Mouse (Mus musculus) midbrain, embryonic 15.5 days (tissue): ENCODE data around the gene Cabp1. TPM values are rescaled to one million over a fixed set of nuclear protein-coding genes. Genes with fewer than 3 reads are reported as not detected.

Experiments used
- ATAC-seq: fragments of 200-750 bp; cut with Nextera tagmentation; replicated peaks from 2 replicates; pipeline ENCODE4 v1.8.0; 2017; ENCODE audit warnings: moderate TSS enrichment
- H3K27ac ChIP-seq: fragments of 300-500 bp; sonication (generic); 2 replicates; pipeline ENCODE4 v1.5.1; 2015; ENCODE audit warnings: mild to moderate bottlenecking, inconsistent platforms
- H3K27me3 ChIP-seq: fragments of 300-500 bp; sonication (generic); replicated peaks from 2 replicates; pipeline ENCODE4 v1.6.1; 2015; ENCODE audit warnings: inconsistent platforms
- H3K36me3 ChIP-seq: fragments of 300-500 bp; sonication (generic); replicated peaks from 2 replicates; pipeline ENCODE4 v1.6.1; 2015; ENCODE audit warnings: inconsistent platforms
- H3K4me1 ChIP-seq: fragments of 300-500 bp; sonication (generic); 2 replicates; pipeline ENCODE4 v1.6.1; 2015; ENCODE audit warnings: inconsistent platforms
- H3K4me2 ChIP-seq: fragments of 300-500 bp; sonication (generic); 2 replicates; pipeline ENCODE4 v1.6.1; 2015; ENCODE audit warnings: inconsistent platforms, mild to moderate bottlenecking, moderate library complexity
- H3K4me3 ChIP-seq: fragments of 300-500 bp; sonication (generic); 2 replicates; pipeline ENCODE4 v1.5.1; 2015; ENCODE audit warnings: mild to moderate bottlenecking, inconsistent platforms
- H3K9ac ChIP-seq: fragments of 300-500 bp; sonication (generic); 2 replicates; pipeline ENCODE4 v1.6.1; 2015; ENCODE audit warnings: mild to moderate bottlenecking, inconsistent platforms
- H3K9me3 ChIP-seq: fragments of 300-500 bp; sonication (generic); 2 replicates; pipeline ENCODE4 v1.6.1; 2016; ENCODE audit warnings: inconsistent platforms
- WGBS: fragments of 180-500 bp; shearing (Covaris S2); methylation state at CpG from one replicate; pipeline ENCODE4 v1.1.7; 2015; ENCODE audit warnings: mixed read lengths; 5-methylcytosine and 5-hydroxymethylcytosine counted together
- polyA plus RNA-seq: library from polyadenylated mRNA; unstranded; fragments of >200 nt; fragmentation: Nextera tagmentation; extraction: Ambion mirVana; gene quantifications from 2 replicates; pipeline ENCODE4 v1.2.1, GENCODE M21; 2015

Gene Cabp1
- polyA plus RNA-seq, 1 experiment from 2014 or later, result 5.2 TPM

- H3K27me3 ChIP-seq, result no peaks in the 10 kb centered on the region
- H3K27ac ChIP-seq, result no peak overlapping the region
- no peak overlapping the region for H3K4me2 ChIP-seq
- ATAC-seq, result no peak
- H3K9ac ChIP-seq, result no peak overlapping the region
- peaks cover 23% of the 10 kb centered on the region; the same call in 1 of the 2 replicates for H3K36me3 ChIP-seq
- no peak overlapping the region for H3K4me3 ChIP-seq
- WGBS, result 70% methylated on average over 10 of the region's 10 CpGs
- H3K9me3 ChIP-seq, result no peaks in the 10 kb centered on the region
- H3K4me1 ChIP-seq, result no peaks in the 10 kb centered on the region
These were observed 50.6 kb downstream of the Cabp1 start for GRCm38 (mm10) chr5:115143552-115143951.

- H3K4me1 ChIP-seq, result no peaks in the 10 kb centered on the region
- no peaks in the 10 kb centered on the region for H3K27me3 ChIP-seq
- no peak for ATAC-seq
- H3K36me3 ChIP-seq, result peaks cover 14% of the 10 kb centered on the region; the same call in 1 of the 2 replicates
- no peak overlapping the region for H3K27ac ChIP-seq
- no peaks in the 10 kb centered on the region for H3K9me3 ChIP-seq
- WGBS, result 89% methylated on average over 9 of the region's 9 CpGs
- H3K4me2 ChIP-seq, result no peak overlapping the region
- no peak overlapping the region for H3K9ac ChIP-seq
- H3K4me3 ChIP-seq, result no peak overlapping the region
These were observed 51.9 kb downstream of the Cabp1 start for GRCm38 (mm10) chr5:115142166-115142697.

DNA sequence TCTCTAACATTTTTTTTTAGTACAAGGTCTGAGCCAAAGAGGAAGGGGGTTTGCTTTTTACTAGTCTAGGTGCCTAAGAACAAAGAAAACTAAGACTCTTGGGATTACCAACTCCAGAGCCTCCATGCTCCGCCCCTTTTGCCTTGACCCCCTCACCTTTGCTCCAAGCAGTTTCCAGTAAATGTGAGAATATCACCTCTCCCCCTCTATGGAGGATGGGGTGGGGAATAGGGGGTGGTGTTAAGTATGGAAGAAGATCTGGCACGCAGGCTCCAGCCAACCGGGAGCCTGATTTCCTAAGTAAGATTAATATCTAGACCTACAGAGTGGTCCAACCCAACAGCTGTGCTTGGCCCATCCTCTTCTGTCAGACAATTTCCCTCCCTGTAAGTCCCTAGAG lies 53.5 kb downstream of the Cabp1 start:
- Histone ChIP-seq H3K4me2 (no peak overlapping the region), H3K9me3 (no peaks in the 10 kb centered on the region), H3K27ac (no peak overlapping the region), H3K4me3 (no peak overlapping the region), H3K36me3 (0 out of 2 replicates have a peak, but pooled peaks cover 2% of the 10 kb centered on the region), H3K9ac (no peak overlapping the region), H3K27me3 (no peaks in the 10 kb centered on the region), H3K4me1 (no peaks in the 10 kb centered on the region)
- 81% methylated on average over 3 of the region's 3 CpGs for WGBS
- no peak for ATAC-seq

GRCm38 (mm10) chr5:115139124-115139523 lies 55.1 kb downstream of the Cabp1 start:
- Histone ChIP-seq H3K4me3 (no peak overlapping the region), H3K9ac (no peak overlapping the region), H3K27me3 (no peaks in the 10 kb centered on the region), H3K9me3 (no peaks in the 10 kb centered on the region), H3K4me1 (peaks cover 1% of the 10 kb centered on the region), H3K36me3 (no peaks in the 10 kb centered on the region), H3K27ac (no peak overlapping the region), H3K4me2 (no peak overlapping the region)
- no peak for ATAC-seq
- WGBS, result 84% methylated on average over 4 of the region's 4 CpGs

GRCm38 (mm10) chr5:115134234-115135165 lies 59.7 kb downstream of the Cabp1 start, which contains the start of gene Unc119b:
TSS of gene Unc119b (minus strand) at chr5:115134975.
- H3K36me3 ChIP-seq, result no peaks in the 10 kb centered on the region; the same call in 1 of the 2 replicates
- H3K4me3 ChIP-seq, result peak within 1 kb of the TSS; percentile 93
- under 1% methylated on average over 70 of the region's 81 CpGs for WGBS
- peaks cover 21% of the 10 kb centered on the region for H3K4me1 ChIP-seq
- peak within 1 kb of the TSS; percentile 92 for H3K4me2 ChIP-seq
- no peaks in the 10 kb centered on the region for H3K9me3 ChIP-seq
- peak within 1 kb of the TSS; percentile 90 for H3K9ac ChIP-seq
- H3K27me3 ChIP-seq, result no peaks in the 10 kb centered on the region
- peak within 1 kb of the TSS; percentile 68 for H3K27ac ChIP-seq
- ATAC-seq, result peak; percentile 94

DNA sequence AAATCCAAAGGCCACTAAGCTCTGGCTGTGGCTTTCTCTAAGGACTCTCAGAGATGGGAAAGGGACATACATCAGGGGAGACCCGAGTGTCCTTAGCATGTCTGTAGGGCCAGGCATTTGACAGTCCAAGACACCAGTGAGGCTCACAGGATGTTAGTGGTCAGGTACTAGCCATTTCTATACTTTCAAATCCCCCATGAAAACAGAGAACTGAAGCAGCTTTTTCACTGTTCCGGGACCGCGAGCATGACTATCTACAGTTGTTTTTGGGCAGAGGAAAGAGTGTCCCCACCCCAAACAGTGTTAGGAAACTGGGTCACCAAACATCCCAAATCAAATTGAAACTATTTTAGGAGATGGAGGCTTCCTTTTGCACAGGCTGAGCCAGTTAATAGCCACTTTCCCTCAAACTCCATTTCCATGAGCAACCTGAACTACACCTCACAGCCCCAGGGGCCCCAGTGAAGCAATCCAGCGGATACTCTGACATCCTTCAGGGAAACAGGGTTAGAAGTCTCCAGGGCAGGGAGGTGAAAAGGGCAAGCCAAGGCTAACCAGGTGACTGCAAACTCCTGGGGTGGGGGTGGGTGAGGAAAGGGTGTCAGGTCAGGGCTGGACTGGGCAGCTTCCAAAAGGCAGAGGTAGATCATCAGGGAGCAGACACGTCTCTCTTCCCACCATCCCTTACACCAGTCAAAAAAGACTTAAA lies 60.7 kb downstream of the Cabp1 start:
- Histone ChIP-seq H3K9me3 (no peaks in the 10 kb centered on the region), H3K4me1 (peaks cover 21% of the 10 kb centered on the region), H3K36me3 (no peaks in the 10 kb centered on the region; the same call in 1 of the 2 replicates), H3K27me3 (no peaks in the 10 kb centered on the region), H3K9ac (peak overlapping the region; percentile 25; the same call in 1 of the 2 replicates), H3K4me2 (peak overlapping the region; percentile 92), H3K27ac (no peak overlapping the region), H3K4me3 (peak overlapping the region; percentile 93)
- 62% methylated on average over 6 of the region's 6 CpGs for WGBS
- ATAC-seq, result no peak

DNA sequence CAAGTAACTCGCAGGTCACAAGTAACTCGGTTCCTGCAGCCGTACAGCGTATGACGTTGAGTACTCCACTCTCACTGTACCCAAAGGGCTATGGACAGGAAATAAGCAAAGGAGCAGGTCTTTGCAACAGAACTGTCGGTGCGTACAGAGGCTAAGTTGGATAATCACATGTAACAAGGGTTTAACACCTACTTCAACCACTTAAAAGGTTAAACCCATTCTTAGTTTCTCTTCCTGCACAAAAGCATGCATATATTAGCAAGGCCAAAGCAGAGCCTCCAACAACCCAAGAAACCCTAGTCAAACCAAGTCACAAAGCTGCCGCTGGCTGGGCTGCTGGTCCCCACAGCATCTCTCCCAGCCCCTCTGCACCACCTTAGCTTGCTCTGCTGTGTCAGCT lies 61.7 kb downstream of the Cabp1 start:
- WGBS, result 87% methylated on average over 8 of the region's 8 CpGs
- peaks cover 21% of the 10 kb centered on the region for H3K4me1 ChIP-seq
- H3K36me3 ChIP-seq, result no peaks in the 10 kb centered on the region; the same call in 1 of the 2 replicates
- H3K4me3 ChIP-seq, result no peak overlapping the region
- no peak for ATAC-seq
- no peak overlapping the region for H3K9ac ChIP-seq
- no peaks in the 10 kb centered on the region for H3K9me3 ChIP-seq
- no peak overlapping the region for H3K27ac ChIP-seq
- peak overlapping the region; percentile 92 for H3K4me2 ChIP-seq
- H3K27me3 ChIP-seq, result no peaks in the 10 kb centered on the region

DNA sequence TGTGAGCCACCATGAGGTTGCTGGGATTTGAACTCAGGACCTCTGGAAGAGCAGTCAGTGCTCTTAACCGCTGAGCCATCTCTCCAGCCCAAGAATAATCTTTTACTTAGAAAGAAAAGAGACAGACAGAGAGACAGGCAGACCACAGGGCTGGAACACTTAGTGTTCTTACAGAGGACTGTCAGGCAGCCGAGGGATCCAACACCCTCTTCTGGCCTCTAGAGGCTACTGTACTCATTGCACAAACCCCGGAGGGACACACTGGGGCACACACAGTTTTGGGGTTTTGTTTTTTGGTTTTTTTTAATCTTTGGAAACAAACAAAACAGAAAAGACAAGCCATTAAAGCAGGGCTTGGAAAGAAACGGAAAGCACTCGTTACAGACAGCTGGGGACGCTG lies 64.9 kb downstream of the Cabp1 start:
- Histone ChIP-seq H3K36me3 (peaks cover 7% of the 10 kb centered on the region), H3K4me2 (no peak overlapping the region)
- no peak for ATAC-seq

DNA sequence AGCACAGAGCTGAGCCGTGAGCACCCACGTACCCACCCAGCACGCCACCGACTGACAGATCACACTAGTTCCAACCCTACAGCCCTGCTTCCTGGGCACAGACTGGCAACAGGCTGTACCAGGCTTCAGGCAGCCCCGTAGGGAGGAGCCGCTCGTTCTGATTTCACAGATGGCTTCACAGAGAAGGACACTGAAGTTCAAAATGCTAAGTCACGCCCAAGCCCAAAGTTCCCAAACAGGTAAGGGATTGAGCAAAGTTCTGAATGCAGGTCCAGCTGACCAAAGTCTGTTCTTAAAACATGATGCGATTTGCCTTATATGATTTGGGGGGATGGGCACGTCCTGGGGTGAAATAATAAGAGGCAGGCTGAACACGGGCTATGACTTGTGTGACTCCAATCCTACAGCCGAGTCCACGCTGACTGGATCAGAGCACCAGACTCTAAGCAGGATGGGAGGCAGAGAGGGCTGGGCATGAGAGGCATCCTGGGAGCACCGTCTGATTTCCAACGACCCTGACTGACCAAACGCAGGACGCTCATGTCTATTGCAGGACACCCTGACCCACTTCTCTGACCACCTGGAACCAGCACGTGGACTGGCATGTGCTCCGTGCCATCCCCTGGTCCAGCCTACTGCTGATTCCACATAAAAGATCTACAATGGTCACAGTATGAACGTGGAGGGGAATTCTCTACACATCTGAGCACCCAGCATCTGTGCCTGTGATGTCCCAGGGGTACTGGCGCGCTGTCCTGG lies 66.6 kb downstream of the Cabp1 start:
- WGBS, result 92% methylated on average over 22 of the region's 22 CpGs
- no peak for ATAC-seq

More for the DNA sequence above, 64.9 kb downstream of the Cabp1 start:
- WGBS, result 91% methylated on average over 6 of the region's 6 CpGs
- Histone ChIP-seq H3K27ac (no peak overlapping the region), H3K4me3 (no peak overlapping the region), H3K9ac (no peak overlapping the region), H3K27me3 (no peaks in the 10 kb centered on the region), H3K9me3 (no peaks in the 10 kb centered on the region), H3K4me1 (peaks cover 30% of the 10 kb centered on the region)

GRCm38 (mm10) chr5:115126578-115127312 lies 67.4 kb downstream of the Cabp1 start:
- H3K9ac ChIP-seq, result no peak overlapping the region
- no peaks in the 10 kb centered on the region for H3K27me3 ChIP-seq
- no peaks in the 10 kb centered on the region for H3K9me3 ChIP-seq
- peaks cover 7% of the 10 kb centered on the region for H3K36me3 ChIP-seq
- no peak overlapping the region for H3K4me3 ChIP-seq
- no peak overlapping the region for H3K4me2 ChIP-seq
- no peak overlapping the region for H3K27ac ChIP-seq
- peaks cover 9% of the 10 kb centered on the region; the same call in 1 of the 2 replicates for H3K4me1 ChIP-seq
- 85% methylated on average over 24 of the region's 28 CpGs for WGBS
- ATAC-seq, result no peak

More for the DNA sequence above, 66.6 kb downstream of the Cabp1 start:
- Histone ChIP-seq H3K4me1 (peaks cover 13% of the 10 kb centered on the region), H3K4me2 (no peak overlapping the region), H3K9me3 (no peaks in the 10 kb centered on the region), H3K36me3 (peaks cover 7% of the 10 kb centered on the region), H3K27me3 (no peaks in the 10 kb centered on the region), H3K4me3 (no peak overlapping the region), H3K27ac (no peak overlapping the region), H3K9ac (no peak overlapping the region)
